Mouse (Mus musculus) urinary bladder, postnatal 25 days (tissue): ENCODE measurements at regions not wholly inside any gene's neighbourhood (a gene's known extent, or its start where the extent isn't known, plus 50 kb on each side); places are given as distances from the start of the nearest gene placed in this dataset.

ENCODE experiments used
- DNase-seq: peaks from one replicate; pipeline ENCODE4 v3.0.0; 2022; ENCODE audit warnings: low spot score

GRCm38 (mm10) chr2:72825251-72825650 is 155.0 kb downstream of the Sp3 start:
- DNase-seq = no peak

DNA sequence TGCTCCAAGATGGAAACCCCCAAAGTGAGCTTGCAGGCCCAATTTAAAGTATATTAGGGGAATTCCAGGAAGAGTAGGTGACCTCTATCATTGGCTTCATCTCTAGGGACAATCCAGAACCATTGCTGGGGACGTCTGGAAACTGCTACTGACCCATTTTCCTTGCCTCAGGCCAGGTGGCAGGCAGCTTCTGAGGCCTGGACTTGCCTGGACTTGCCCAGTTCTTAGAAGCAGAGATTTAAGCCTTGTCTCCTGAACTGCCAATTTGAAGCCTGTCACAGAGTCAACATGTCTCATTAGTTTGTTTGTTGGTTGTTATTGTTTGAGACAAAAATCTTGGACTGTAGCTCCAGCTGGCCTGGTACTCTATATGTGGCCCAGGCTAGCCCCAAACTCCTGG is 151.1 kb downstream of the Sp3 start:
- no peak for DNase-seq

DNA sequence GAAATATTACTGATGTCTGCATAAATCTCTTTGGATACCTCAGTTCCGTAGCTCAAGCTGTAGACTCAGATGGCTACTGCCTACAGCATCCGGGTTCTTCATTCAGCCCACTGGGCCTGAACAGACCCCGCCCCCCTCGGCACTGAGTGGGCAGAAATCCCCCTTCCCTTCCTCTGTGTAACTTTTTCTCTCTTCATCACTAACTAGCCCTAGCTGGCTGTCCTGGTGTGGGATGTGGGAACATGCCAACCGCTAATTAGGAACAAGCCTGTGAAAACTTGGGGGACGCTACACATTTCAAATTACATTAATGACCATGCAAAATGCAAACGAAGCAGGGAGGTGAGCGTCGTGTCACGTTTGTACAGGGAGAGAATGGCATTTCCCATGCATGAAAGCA is 147.5 kb downstream of the Sp3 start:
- no peak for DNase-seq

DNA sequence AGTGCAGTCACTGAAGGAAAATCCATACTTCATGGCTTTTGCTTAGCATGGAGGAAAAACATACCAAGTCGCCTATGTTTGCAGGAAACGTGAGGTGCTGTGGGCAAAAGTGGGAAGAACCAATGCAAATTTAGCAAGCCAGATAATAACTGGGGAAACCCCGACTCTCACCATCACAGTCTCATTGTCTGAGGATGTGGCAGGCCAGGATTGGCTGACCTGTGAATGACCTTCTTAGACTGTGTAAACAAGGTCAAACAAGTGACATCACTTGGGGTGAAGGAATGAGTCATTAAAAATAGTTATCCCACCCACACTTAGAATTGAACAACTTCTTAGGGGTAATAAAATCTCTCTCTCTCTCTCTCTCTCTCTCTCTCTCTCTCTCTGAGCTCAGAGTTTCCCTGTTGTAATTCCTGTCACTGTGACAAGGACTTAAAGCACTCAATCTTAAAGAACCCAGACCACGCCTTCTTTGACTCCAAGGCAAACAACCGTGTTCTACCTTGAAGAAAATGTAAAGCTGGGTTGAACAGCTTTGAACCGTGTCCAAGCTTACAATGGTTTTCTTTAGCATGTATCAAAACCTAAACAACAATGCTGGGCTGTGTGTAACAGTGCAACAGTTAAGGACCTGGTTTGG is 142.0 kb downstream of the Sp3 start:
- peak; percentile 11 for DNase-seq

- DNase-seq = no peak
These were observed 140.6 kb downstream of the Sp3 start for GRCm38 (mm10) chr2:72839673-72840072.

DNA sequence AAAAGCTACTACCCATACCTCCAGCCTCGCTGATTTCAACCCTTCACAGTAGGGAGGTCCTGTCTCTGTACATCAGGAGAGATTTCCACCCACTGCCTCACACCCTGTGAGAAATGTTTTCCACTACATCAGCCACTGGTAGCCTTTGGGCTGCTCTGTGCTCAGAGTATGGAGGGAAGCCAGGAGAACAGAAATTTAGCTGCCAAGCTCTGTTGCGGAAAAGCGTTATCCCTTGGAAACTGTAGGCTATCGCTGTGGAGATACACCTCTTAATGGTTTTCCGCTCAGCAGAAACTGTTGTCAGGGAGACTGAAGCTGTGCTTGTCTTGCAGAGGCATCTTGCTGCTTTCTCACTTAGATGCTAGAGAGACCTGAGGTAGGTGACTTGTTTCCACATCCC is 138.9 kb downstream of the Sp3 start:
- no peak for DNase-seq

DNA sequence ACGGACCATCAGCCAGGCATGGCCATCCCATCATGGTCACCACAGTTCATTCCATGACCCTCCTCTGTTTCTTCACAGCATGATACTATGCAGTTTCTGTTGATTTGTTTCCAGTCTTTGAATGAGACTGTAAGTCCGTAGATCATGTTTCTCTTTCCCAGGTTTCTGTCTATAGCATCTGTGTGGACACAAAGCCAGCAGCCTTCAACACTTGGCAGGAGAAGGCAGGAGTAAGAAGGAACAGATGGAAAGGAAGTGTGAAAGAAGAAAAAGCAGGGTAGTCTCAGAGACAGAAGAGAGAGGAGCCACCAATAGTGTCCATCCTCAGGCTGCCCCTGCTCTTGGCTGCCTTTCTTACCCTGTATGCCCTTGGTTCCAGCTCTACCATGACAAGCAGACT is 136.6 kb downstream of the Sp3 start:
- no peak for DNase-seq

GRCm38 (mm10) chr2:72849441-72850192 is 130.6 kb downstream of the Sp3 start:
- DNase-seq = no peak

DNA sequence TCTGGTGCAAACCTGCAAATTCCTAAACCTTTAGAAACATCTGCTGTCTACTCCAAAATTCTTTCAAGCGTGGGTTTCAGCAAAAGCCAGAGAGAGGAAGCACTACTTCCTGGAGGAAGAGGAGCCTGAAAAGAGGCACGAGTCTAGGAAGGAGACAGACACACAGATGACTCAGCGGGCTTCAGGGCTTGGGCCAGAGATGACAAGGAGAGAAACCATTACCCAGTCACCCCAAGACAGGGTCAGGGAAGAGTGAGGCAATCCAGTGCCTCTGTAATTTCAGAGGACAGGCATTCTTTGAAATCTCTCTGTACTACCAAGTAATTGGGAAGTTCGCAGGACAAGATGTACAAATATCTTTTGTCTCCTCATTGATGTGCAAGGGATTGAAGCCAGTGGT is 127.7 kb downstream of the Sp3 start:
- no peak for DNase-seq

DNA sequence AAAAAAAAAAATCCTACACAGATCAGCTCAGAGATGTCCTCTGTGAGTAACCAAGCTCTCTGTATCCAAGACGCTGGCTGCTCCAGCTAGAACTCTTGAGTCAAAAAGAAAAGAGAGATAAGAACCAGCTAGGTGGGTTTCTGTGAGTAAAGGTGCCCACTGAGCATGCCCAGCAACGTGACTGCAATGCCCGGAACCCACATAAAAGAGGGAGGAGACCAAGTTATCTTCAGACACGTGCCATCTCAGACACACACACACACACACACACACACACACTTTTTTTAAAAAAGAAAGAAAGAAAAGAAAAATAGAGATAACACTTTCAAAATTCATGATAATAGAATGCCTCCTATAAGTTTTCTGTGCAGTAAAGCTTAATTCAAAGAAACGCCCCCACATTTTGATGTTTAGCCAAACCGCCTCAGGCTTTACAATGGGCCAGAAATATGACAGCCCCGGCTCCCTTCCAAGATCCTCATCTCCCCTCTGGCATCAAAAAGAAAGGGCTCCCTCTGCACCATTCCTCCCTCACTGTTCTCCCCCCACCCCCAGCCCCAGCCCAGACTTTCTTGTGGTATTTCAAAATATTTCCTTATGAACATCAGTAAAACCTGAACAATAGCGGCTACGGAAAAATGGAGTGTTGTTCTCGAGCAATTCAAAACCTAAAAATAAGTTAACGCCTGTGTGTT is 124.8 kb downstream of the Sp3 start:
- no peak for DNase-seq

DNA sequence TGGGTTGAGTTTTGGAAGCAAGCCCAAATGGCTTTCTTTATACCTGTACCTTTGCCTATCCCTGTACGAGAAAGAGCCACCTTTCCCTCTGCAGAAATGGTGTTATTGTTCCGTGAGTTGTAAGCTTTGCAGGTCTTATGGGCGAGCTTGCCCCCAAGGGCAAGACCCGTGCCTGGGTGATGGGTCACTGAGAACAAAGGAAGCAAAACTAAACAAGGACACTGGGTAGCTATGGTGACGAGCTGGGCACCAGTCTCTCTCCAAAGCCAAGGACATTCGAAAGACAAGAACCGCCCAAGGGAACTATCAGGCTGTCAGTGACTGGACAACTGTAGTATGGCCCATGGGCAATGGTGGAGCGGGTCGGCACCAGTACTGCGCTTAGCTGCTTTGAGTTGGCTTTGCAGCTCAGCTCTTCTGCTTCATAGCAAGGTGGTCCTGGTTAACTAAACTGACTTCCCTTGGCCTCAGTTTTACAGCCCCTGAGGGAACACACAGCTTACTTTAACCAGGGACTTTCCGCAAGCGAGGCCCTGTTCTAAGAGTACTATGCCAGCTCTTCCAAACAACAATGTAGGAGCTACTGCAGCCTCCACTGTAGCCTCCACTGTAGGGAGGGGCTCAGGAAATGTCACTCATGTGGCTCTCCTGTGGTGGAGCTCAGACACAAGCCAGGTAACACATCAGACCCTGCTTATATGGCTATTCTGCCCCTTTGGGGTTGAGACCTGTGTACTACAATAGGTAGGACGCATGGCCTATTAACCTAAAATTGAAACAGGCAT is 124.1 kb downstream of the Sp3 start:
- DNase-seq = no peak

DNA sequence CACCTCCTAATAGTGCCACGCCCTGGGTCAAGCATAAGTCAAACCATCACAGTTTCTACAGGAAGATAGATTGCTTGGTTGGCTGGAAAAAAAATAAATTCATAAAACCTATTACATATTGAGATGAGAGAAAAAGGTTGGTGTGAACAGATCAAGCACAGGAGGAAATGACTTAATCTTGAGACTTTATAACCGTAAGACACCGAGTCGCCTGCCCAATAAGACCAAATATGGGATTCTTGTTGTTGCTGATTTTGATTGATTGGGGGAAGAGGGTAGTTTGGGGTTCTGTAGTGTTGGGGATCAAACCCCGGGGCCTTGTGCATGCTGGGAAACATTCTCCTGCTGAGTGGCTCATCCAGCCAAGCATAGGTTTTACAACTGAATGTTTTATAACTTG is 122.9 kb downstream of the Sp3 start:
- no peak for DNase-seq

GRCm38 (mm10) chr2:72865462-72866365 is 114.5 kb downstream of the Sp3 start:
- DNase-seq = no peak

DNA sequence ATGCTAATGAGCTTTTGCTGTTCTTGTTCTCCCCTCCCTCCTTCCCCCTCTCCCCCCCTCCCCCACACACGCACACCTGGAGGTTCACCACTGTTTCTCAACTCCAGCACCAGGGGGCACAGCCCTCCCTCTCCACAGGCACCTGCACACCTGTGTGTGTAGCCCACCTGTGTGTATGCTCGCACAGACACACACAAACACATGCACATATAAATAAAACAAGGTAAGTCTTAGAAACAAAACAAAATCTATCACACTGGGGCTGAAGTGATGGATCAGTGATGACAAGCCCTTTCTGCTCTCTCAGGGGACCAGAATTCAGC is 113.9 kb downstream of the Sp3 start:
- DNase-seq = no peak

DNA sequence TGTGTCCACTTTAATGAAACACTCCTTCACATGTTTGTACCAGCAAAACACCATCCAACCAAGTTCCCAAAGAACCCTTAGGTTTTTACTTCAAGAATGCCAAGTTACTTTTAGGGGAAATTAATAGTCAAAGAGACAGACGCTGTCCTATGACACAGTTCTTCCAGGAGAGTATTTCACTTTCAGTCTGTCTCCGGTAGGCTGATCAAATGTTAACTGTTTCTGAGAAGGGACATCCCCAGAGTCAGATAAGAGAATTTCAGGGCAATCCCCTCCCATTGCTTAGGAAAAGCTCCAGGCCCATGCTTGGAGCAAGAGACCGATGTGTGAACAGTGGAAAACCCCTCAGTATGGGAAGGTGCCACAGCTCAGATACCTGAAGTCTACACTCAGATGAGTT is 112.1 kb downstream of the Sp3 start:
- DNase-seq = no peak

DNA sequence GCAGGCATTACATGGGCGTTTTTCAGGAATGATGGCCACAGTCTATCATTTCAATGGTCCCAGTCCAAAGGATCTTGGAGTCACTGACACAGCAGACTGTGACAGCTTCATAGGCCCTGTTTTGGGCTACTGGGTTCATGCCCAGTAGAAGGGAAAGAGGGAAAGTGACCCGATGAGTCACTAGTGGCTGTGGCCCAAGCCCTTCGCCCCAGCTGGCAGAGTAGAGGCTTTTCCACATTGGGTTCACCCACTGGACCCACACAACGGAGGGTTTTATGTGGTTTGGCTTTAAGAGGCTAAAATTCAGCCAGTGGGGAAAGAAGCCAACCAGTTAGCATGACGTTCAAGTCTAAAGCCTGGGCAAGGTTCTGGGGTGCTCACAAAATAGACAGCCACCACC is 108.4 kb downstream of the Sp3 start:
- DNase-seq = no peak

GRCm38 (mm10) chr2:72873948-72874347 is 106.3 kb downstream of the Sp3 start:
- no peak for DNase-seq

DNA sequence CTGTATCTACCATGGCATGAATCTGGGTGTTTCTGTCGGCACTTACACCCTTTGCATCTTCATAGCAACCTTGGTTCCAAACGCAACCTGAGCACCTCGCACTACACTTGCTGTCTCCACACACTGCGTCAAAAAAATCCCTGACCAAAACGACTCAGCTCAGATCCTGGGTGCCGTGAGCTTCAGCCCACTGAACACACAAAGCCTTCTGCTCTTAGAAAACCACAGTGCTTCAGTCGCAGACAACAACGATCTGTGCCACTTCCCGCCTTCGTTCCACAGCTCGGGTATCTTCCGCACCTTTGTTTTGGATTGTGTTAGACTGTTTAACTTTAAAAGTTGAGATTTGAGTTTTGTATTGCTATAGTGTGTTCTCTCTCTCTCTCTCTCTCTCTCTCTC is 105.7 kb downstream of the Sp3 start:
- no peak for DNase-seq

DNA sequence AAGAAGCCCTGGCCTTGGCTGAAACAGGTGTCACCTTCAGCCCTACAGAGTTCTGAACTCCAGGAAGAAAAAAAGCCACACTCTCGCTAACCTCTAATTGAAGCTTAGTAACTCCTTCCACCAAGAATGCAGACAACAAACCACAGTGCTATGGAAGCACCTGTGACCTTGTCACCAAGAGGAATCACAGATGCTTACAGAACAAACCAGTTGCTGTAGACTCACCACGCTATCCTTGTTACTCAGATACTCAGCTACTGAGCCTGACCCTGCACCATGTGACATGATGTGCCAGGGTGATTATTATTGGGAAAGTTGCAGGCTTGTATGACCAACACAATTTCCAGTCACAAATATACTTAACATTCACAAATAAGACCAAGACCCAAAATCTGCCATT is 104.6 kb downstream of the Sp3 start:
- no peak for DNase-seq

DNA sequence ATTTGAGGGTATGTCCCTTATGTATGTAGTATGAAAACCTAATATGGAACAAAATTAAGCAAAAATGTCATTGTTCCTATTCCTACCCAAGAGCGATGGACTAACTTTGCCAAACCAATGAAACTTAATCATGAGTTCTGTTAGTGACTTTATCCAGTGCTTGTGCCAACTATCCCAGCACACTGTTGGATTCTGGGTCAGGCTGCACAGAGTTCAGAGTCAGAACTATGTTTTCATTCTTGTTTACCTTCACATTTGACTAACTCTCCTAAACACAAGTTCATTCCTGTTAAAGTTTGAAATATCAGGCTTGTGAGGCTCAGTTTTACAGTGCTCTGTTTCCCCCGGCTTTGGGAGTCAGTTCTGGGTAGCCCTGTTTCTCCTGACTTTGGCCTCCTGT is 100.2 kb downstream of the Sp3 start:
- no peak for DNase-seq

DNA sequence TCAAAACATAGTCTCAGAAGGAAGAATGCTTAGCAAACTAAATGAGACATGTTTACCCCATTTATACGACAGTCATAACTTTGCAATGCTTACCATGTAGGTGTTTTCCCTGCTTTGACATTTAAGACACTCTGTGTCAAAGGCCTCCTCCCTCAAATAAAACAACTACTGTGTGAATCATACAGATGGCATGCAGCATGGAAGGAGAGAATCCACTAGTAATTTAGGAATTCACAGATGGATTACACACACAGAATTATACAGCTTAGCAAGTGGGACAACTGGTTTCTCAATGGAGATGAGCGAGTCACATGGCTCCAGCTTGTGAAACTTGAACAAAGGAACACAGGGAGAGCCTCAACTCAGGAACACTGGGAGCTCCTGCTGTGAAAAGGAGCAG is 98.7 kb downstream of the Sp3 start:
- no peak for DNase-seq

- DNase-seq = no peak
These were observed 94.0 kb downstream of the Sp3 start for GRCm38 (mm10) chr2:72886250-72886649.
